Mouse (Mus musculus) activated CD4-positive, CD25-positive, alpha-beta regulatory T cell, adult 4 months (primary cell): ENCODE results near the gene Cdc42se2. TPM values are rescaled to one million over a fixed set of nuclear protein-coding genes. Genes with fewer than 3 reads are reported as not detected.
A peak's percentile ranks its signal among the peaks of the same experiment; 100 is the strongest.

Source experiments
- ATAC-seq: one replicate; pipeline ENCODE4 v1.8.0; 2017
- polyA plus RNA-seq, 2 experiments: library from polyadenylated mRNA; unstranded; fragments of 100-300 nt; shearing (Covaris generic); gene quantifications; one replicate each; pipeline ENCODE4 v1.2.1; 2017

Gene Cdc42se2
- 100 to 1,000 TPM; 286 to 321 TPM for polyA plus RNA-seq

DNA sequence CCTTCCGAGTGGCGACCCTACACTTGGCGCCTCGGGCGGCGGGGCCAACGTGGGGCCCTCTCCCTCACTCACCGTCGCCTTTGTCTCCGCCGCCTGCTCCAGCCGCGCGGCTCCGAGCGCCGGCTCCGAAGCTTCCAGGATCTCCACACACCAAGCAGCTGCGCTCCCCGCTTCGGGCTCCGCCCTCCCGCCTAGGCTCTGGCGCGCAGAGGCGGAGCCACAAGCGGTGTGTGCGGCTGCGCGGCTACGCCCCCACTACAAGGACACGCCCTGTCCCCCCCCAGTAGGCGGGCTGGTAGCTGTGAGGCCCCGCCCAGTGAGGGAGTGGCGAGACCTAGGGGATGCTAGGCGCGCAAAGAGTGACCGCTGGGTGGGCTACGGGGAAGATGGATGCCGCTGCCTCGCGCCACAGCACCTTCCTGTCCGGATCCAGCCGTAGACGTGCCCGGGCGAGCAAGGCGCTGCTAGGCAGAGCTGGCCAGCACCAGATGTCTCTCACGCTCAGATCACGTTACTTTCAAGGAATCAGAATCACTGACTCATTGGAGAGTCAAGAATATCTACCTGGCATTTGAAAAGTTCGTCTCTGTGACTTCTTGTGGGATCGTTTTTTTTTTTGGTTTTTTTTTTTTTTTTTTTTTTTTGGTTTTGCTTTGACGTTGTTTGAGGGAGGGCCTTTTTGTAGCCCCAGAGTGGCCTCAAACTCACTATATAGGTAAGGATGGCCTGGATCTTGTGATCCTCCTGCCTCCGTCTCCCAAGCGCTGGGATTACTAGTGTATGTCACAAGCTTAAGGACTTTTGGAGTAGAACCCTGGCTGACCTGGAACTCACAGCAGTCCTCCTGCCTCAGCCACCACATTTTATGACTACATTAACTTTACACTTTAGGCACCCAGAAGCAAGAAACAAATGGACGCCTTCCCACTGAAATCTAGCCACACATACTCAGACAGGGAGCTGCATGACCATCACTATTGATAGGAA is at the start of gene Cdc42se2:
Gene Cdc42se2, minus strand, starts transcription at position 188 of the 987 bp plus-strand sequence.
- ATAC-seq = peak; percentile 91

DNA sequence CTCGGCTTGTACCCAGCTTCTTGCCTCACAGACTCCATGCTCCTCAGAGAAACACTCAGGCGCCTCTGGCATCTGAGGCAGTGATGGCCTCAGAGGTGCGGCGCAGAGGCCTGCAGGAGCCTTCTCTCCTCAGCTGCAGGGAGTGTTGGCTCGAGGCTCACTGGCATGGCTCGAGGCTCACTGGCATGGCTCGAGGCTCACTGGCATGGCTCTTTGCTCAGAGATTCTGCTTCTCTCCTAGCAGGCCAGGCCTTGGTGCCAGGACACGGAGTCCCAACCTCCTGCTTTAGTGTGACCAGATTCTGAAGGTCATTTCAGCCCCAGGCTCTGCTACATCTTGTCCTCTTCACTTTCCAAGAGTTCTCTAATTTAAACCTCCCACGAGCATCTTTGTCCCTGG is 48.6 kb upstream of the Cdc42se2 start:
- no peak for ATAC-seq

DNA sequence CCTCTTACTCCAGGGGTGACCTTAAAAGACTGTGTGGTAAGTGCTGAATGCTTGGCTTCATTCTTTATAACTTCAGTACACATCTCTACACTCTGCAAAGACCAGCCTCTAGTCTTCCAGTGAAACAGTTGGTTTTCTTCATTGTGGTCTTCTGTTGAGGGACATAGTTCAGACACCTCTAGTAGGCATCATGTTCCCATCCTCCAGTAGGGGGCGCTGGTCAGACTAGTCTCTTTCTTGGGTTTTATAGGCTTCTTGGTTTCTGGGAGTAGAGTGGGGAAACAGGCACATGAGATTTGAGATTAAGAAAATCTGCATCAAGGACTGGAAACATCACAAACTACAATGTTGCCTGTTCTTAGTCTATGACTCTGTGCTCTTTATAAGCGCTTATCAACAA is 47.1 kb upstream of the Cdc42se2 start:
- no peak for ATAC-seq

- no peak for ATAC-seq
These were observed 46.4 kb upstream of the Cdc42se2 start for GRCm38 (mm10) chr11:54833833-54834232.

DNA sequence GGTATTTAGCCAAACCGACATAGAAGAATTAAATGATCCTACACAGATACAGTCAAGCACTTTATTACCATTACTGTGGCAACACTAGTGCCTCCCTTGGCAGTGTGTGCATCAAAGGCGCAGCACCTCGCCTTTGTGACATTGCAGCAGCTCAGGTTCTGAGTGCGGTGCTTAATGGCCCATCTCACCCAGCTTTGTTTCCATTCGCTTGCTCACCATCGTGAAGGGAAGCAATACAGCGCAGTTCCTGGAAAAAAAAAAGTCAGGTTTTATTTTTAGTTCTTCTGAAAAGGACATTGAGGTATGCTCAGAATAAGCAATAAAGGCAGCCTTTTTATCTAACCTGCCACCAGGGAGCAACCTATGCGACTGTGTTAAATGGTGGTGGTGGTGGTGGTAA is 39.3 kb upstream of the Cdc42se2 start:
- ATAC-seq = no peak

- no peak for ATAC-seq
These were observed 38.3 kb upstream of the Cdc42se2 start for GRCm38 (mm10) chr11:54825774-54826173.

- ATAC-seq = no peak
These were observed 36.0 kb upstream of the Cdc42se2 start for GRCm38 (mm10) chr11:54823467-54823866.

DNA sequence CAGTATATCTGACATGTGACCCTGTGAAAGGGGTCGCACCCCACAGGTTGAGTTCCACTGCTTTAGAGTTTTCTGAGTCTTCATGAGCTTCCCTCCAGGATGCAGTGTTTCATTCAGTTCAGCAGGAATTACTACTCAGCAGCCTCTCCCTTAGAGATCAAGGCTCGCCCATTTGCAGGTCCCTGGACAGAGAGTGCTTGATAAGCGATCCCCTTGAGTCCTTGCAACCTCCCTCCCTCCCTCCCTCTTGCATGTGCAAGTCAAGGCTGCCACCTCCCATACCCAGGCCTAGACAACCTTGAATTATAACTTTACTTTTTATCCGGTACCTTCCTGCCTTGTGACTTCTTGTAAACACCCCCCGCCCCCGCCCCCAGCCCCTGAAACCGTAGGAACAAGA is 32.0 kb upstream of the Cdc42se2 start:
- ATAC-seq = no peak

GRCm38 (mm10) chr11:54817449-54817848 is 30.0 kb upstream of the Cdc42se2 start:
- no peak for ATAC-seq

GRCm38 (mm10) chr11:54815659-54816058 is 28.2 kb upstream of the Cdc42se2 start:
- ATAC-seq = no peak

GRCm38 (mm10) chr11:54812812-54813516 is 25.5 kb upstream of the Cdc42se2 start:
- ATAC-seq = no peak

DNA sequence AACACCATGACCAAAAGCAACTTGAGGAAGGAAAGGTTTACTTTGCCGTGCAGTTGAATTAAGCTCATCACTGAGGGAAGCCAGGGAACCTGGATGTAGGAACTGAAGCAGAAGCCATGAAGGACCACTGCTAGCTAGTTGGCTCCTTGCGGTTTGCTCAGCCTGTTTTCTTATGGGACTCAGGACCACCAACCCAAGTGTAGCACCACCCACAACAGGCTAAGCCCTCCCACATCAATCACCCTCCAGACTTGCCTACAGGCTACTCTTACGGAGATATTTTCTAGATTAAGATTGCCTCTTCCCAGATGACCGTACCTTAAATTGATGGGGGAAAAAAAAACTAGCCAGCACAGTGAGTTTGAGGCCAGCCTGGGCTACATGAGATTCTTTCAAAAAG is 24.8 kb upstream of the Cdc42se2 start:
- ATAC-seq = no peak

- ATAC-seq = no peak
These were observed 23.6 kb upstream of the Cdc42se2 start for GRCm38 (mm10) chr11:54811054-54811453.

DNA sequence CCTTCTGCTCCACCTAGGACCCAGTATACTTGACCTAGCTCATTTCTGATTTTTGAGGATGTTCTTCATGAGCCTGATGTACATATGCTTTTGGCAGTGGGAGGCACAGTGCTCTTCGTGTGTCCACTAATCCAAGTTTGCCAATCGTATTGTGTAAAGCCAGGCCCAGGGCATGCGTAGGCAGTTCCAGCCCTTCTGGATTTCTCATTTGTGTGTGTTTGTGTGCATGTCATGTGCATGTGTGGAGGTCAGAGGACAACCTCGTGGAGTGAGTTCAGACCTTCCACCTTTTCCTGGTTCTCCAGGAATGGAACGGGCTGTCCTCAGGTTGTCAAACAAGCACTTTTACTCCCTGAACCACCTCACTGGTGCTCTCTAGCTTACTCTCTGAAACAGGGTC is 22.1 kb upstream of the Cdc42se2 start:
- ATAC-seq = no peak

- ATAC-seq = peak; percentile 32
These were observed 20.7 kb upstream of the Cdc42se2 start for GRCm38 (mm10) chr11:54808177-54808576.

- ATAC-seq = peak; percentile 97
These were observed 20.2 kb upstream of the Cdc42se2 start for GRCm38 (mm10) chr11:54807669-54808068.

GRCm38 (mm10) chr11:54806891-54807290 is 19.4 kb upstream of the Cdc42se2 start:
- ATAC-seq = no peak

DNA sequence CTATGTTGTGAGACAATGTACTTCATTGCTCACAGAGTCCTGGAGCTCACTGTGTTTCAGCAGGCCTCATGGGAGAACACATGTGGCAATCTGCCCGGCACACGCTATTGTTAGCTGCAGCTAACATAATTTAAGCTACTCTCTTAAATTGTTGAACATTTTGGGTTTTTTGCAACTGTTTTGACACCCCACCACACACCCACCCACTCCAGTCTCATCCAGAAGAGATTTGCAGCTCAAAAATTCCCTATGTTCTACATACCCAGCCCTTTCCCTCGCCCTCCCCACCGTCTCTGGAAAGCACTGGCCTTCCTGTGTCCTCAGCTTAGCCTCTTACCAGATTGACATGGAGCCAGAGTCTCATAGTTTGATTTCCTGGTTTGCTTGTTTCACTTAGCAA is 17.7 kb upstream of the Cdc42se2 start:
- ATAC-seq = no peak

- no peak for ATAC-seq
These were observed 15.1 kb upstream of the Cdc42se2 start for GRCm38 (mm10) chr11:54802621-54803020.

GRCm38 (mm10) chr11:54801791-54802558 is 14.5 kb upstream of the Cdc42se2 start:
- ATAC-seq = peak; percentile 90

DNA sequence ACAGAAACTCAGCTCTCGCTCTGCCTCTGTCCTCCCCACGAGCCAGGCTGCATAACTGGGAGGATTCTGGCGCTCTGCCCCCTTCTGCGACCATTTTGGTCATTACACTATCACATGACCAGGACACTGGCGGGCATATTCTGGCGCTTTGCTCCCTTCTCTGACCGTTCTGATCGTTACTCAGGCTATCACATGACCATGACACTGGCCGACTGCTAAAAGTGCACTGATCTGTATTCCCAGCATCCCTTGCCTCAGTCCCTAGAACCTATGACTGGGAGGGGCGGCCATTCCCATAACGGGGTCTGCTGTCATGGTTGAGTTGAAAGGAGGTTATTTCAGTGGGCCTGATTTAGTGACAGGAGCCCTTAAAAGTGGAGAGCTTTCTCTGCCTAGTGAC is 9.1 kb upstream of the Cdc42se2 start:
- no peak for ATAC-seq

GRCm38 (mm10) chr11:54794678-54795077 is 7.2 kb upstream of the Cdc42se2 start:
- ATAC-seq = no peak

DNA sequence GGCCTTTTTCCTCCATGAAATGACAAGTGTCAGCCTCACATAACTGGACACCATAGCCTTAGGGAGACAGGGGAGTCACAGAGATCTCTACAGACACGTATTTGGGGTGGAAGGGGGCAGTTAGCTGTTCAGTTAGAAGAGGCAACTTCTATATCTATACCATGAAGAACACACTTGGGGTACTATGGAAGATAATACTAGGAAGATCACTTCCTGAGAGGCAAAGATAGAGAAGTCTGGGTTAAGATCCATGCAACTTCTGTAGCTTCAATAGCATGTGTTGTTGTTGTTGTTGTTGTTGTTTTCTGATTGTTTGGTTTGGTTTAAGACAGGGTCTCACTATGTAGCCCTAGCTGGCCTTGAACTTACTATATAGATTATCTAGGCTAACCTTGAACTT is 5.7 kb upstream of the Cdc42se2 start:
- ATAC-seq = no peak
